Mouse (Mus musculus) stomach, embryonic 16.5 days (tissue): ENCODE data around the gene Ggn. TPM values are rescaled to one million over a fixed set of nuclear protein-coding genes. Genes with fewer than 3 reads are reported as not detected.

Experiments used
- ATAC-seq: fragments of 200-750 bp; cut with Nextera tagmentation; 2 replicates; pipeline ENCODE4 v1.8.0; 2017; ENCODE audit warnings: moderate number of reproducible peaks, moderate TSS enrichment; ENCODE audit not compliant: insufficient read depth, low FRiP score
- H3K27ac ChIP-seq: fragments of 300-500 bp; sonication (generic); 2 replicates; pipeline ENCODE4 v1.5.1; 2014; ENCODE audit warnings: low read length
- H3K27me3 ChIP-seq: fragments of 300-500 bp; sonication (generic); 2 replicates; pipeline ENCODE4 v1.6.1; 2014; ENCODE audit warnings: low read length, control low read depth, mixed read lengths; ENCODE audit not compliant: control insufficient read depth, insufficient read depth
- H3K36me3 ChIP-seq: fragments of 300-500 bp; sonication (generic); 2 replicates; pipeline ENCODE4 v1.6.1; 2014; ENCODE audit warnings: low read length; ENCODE audit not compliant: control insufficient read depth, insufficient read depth
- H3K4me1 ChIP-seq: fragments of 300-500 bp; sonication (generic); 2 replicates; pipeline ENCODE4 v1.6.1; 2014; ENCODE audit warnings: low read length, control low read depth, mixed read lengths; ENCODE audit not compliant: control insufficient read depth, insufficient read depth
- H3K4me2 ChIP-seq: fragments of 300-500 bp; sonication (generic); 2 replicates; pipeline ENCODE4 v1.6.1; 2014; ENCODE audit warnings: low read depth, low read length, mixed read lengths
- H3K4me3 ChIP-seq: fragments of 300-500 bp; sonication (generic); replicated peaks from 2 replicates; pipeline ENCODE4 v1.5.1; 2014; ENCODE audit warnings: mild to moderate bottlenecking, low read length
- H3K9ac ChIP-seq: fragments of 300-500 bp; sonication (generic); 2 replicates; pipeline ENCODE4 v1.6.1; 2014; ENCODE audit warnings: low read length
- H3K9me3 ChIP-seq: fragments of 300-500 bp; sonication (generic); replicated peaks from 2 replicates; pipeline ENCODE4 v1.6.1; 2016; ENCODE audit warnings: low read length, control low read depth; ENCODE audit not compliant: control insufficient read depth
- WGBS: fragments of 180-500 bp; shearing (Covaris S2); extraction: QIAGEN DNeasy Blood & Tissue Kit; methylation state at CpG from one replicate; pipeline ENCODE4 v1.1.7; 2014; 5-methylcytosine and 5-hydroxymethylcytosine counted together
- polyA plus RNA-seq: library from polyadenylated mRNA; unstranded; fragments of >200 nt; fragmentation: Nextera tagmentation; extraction: Ambion mirVana; gene quantifications from 2 replicates; pipeline ENCODE4 v1.2.1, GENCODE M21; 2015

The Ggn gene
- polyA plus RNA-seq, 1 experiment from 2014 or later: 0.56 TPM

DNA sequence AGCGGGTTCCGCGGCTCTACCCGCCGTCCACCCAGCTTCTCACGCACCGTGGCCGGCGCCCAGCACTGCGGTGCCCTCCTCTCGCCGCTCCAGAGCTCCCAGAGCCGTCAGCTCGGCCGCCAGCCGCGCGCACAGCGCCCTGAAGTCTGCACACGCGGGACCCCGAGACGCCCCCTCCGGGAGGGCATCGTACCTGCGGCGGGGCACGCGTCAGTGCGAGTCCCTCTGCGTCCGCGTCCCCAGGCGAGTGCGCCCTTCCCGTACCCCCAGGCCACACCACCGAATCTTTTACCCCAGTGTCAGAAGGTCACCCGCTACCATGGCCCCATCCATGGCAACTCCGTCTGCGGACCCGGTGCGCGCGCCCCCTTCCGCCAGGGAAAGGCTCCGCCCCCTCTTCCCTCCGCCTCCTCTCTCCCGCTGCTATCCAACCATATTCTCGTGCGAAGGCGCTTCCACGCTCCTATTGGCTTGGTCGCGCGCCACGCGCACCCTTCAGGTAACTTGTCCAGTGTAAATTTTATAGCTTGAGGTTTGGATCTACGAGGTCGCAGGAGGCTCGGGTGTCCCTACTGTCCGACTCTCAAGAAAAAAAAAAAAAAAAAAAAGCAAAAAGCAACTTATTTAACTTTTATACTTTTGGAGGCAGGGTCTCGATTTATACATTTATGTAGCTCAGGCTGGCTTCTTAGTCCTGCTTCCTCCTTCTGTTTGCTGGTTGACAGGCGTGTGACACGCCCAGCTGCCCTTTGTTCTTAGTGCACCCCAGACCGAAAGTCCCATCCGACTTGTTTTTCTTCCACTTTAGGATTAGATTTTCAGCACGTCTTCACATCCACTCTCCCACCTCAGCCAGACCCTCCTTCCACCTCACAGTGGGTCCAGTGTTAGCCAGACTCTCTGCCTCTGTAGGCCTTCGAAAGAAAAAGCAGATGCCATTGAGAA, 13.9 kb upstream of the Ggn start, which contains the start of gene Fam98c:
Gene Fam98c, minus strand, starts transcription at position 397 of the 945 bp plus-strand sequence.
- H3K27me3 ChIP-seq: no peaks in the 10 kb centered on the region
- 0 out of 2 replicates have a peak, but pooled peaks cover 4% of the 10 kb centered on the region for H3K4me1 ChIP-seq
- 3% methylated on average over 68 of the region's 68 CpGs for WGBS
- no peaks in the 10 kb centered on the region for H3K36me3 ChIP-seq
- peak within 1 kb of the TSS; percentile 74 for H3K4me2 ChIP-seq
- H3K4me3 ChIP-seq: peak within 1 kb of the TSS; percentile 69
- H3K27ac ChIP-seq: peak within 1 kb of the TSS; percentile 84
- no peaks in the 10 kb centered on the region for H3K9me3 ChIP-seq
- H3K9ac ChIP-seq: peak within 1 kb of the TSS; percentile 76
- peak; percentile 81 for ATAC-seq

GRCm38 (mm10) chr7:29158264-29158663, 11.7 kb upstream of the Ggn start:
- H3K4me3 ChIP-seq: no peak overlapping the region
- H3K4me1 ChIP-seq: peaks cover 8% of the 10 kb centered on the region; the same call in 1 of the 2 replicates
- H3K9me3 ChIP-seq: no peaks in the 10 kb centered on the region
- WGBS: 2% methylated on average over 5 of the region's 5 CpGs
- no peaks in the 10 kb centered on the region for H3K27me3 ChIP-seq
- H3K9ac ChIP-seq: no peak overlapping the region
- no peak overlapping the region for H3K4me2 ChIP-seq
- no peak for ATAC-seq
- H3K27ac ChIP-seq: no peak overlapping the region
- H3K36me3 ChIP-seq: no peaks in the 10 kb centered on the region

DNA sequence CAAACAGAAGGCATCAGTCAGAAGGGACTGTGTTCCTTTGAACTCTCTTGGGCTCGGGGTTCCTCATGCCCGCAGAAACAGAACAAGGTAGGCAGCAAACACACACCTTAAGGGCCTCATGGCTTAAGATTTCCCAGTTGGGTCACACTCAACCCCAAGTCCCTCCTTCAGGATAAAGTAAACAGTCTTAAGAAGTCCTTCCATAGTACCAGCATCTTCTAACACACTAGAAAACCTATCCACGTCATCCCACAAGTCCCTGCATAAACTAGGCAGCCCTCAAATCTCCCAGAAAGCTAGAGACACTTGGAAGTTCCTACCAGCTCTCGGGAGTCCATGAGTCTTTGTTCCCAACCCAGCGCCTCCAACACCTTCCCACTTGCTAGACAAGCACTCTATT, 7.7 kb upstream of the Ggn start:
- Histone ChIP-seq H3K27me3 (no peaks in the 10 kb centered on the region), H3K4me3 (no peak overlapping the region), H3K27ac (no peak overlapping the region), H3K9ac (no peak overlapping the region), H3K4me1 (peaks cover 4% of the 10 kb centered on the region; the same call in 1 of the 2 replicates), H3K36me3 (no peaks in the 10 kb centered on the region), H3K4me2 (no peak overlapping the region), H3K9me3 (no peaks in the 10 kb centered on the region)
- WGBS: 57% methylated on average over 5 of the region's 5 CpGs
- ATAC-seq: no peak

- 15% methylated on average over 9 of the region's 9 CpGs for WGBS
- ATAC-seq: peak; percentile 81; the same call in 1 of the 2 replicates
- H3K27ac ChIP-seq: no peak overlapping the region
These were observed 7.1 kb upstream of the Ggn start for GRCm38 (mm10) chr7:29162750-29163525.

GRCm38 (mm10) chr7:29167656-29168055, 2.4 kb upstream of the Ggn start:
- Histone ChIP-seq H3K4me3 (no peak overlapping the region), H3K9ac (no peak overlapping the region), H3K4me1 (peaks cover 26% of the 10 kb centered on the region), H3K36me3 (no peaks in the 10 kb centered on the region), H3K27ac (no peak overlapping the region), H3K4me2 (no peak overlapping the region), H3K9me3 (no peaks in the 10 kb centered on the region), H3K27me3 (peaks cover 14% of the 10 kb centered on the region)
- ATAC-seq: no peak
- 28% methylated on average over 19 of the region's 19 CpGs for WGBS

More at GRCm38 (mm10) chr7:29162750-29163525, 7.1 kb upstream of the Ggn start:
- no peak overlapping the region for H3K9ac ChIP-seq
- peaks cover 4% of the 10 kb centered on the region for H3K4me1 ChIP-seq
- H3K4me2 ChIP-seq: no peak overlapping the region
- H3K4me3 ChIP-seq: no peak overlapping the region
- no peaks in the 10 kb centered on the region for H3K27me3 ChIP-seq
- no peaks in the 10 kb centered on the region for H3K36me3 ChIP-seq
- no peaks in the 10 kb centered on the region for H3K9me3 ChIP-seq

DNA sequence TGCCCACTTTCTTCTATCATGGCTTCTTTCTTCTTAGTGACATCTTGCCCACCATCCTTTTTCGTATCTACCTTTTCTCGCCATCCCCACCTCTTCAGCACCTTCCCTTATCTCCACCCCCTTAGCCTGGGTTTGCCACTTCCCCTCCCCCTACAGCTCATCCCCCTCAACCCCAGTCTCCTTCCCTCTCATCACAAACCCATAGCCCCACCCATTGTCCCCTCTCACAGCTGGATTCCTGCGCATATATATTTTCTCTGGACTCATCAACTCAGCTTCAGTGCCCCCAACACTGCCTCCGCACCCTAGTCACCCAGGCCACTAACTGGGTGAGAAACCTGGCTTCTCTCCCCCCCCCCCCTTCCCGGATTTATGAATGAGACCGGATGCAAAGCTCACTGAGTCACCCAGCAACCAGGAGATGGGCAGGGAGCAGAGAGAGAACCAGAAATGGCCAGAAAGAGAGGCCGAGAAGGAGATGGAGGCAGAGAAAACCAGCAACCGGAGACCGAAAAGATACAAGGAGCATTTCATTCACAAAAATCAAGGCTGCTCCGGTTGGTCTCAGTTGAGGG, 1.8 kb upstream of the Ggn start:
- no peak for ATAC-seq
- no peaks in the 10 kb centered on the region for H3K9me3 ChIP-seq
- H3K9ac ChIP-seq: peak overlapping the region; percentile 76; the same call in 1 of the 2 replicates
- H3K4me3 ChIP-seq: peak overlapping the region; percentile 67
- H3K27ac ChIP-seq: no peak overlapping the region
- 13% methylated on average over 10 of the region's 10 CpGs for WGBS
- H3K4me1 ChIP-seq: peaks cover 22% of the 10 kb centered on the region
- peaks cover 20% of the 10 kb centered on the region for H3K27me3 ChIP-seq
- H3K36me3 ChIP-seq: 0 out of 2 replicates have a peak, but pooled peaks cover 5% of the 10 kb centered on the region
- H3K4me2 ChIP-seq: peak overlapping the region; percentile 96

- 0 out of 2 replicates have a peak overlapping the region, but pooled peaks have one; percentile 87 for H3K27ac ChIP-seq
- peaks cover 26% of the 10 kb centered on the region for H3K27me3 ChIP-seq
- H3K4me1 ChIP-seq: peaks cover 22% of the 10 kb centered on the region
- H3K9ac ChIP-seq: peak overlapping the region; percentile 76
- H3K9me3 ChIP-seq: no peaks in the 10 kb centered on the region
- 0 out of 2 replicates have a peak, but pooled peaks cover 9% of the 10 kb centered on the region for H3K36me3 ChIP-seq
- H3K4me2 ChIP-seq: peak overlapping the region; percentile 96
- 2% methylated on average over 14 of the region's 14 CpGs for WGBS
- peak overlapping the region; percentile 67 for H3K4me3 ChIP-seq
- ATAC-seq: no peak
These were observed 1.2 kb upstream of the Ggn start for GRCm38 (mm10) chr7:29168791-29169230.

- H3K9me3 ChIP-seq: no peaks in the 10 kb centered on the region
- H3K27me3 ChIP-seq: peaks cover 27% of the 10 kb centered on the region
- peaks cover 15% of the 10 kb centered on the region for H3K36me3 ChIP-seq
- H3K4me2 ChIP-seq: peak overlapping the region; percentile 96
- ATAC-seq: peak; percentile 86
- WGBS: under 1% methylated on average over 31 of the region's 39 CpGs
- peak overlapping the region; percentile 67 for H3K4me3 ChIP-seq
- peak overlapping the region; percentile 76 for H3K9ac ChIP-seq
- peaks cover 22% of the 10 kb centered on the region for H3K4me1 ChIP-seq
- H3K27ac ChIP-seq: peak overlapping the region; percentile 87
These were observed 562 bp upstream of the Ggn start for GRCm38 (mm10) chr7:29169231-29170065.
